Mouse (Mus musculus) layer of hippocampus, adult 11-12 months (tissue): Measurements from ENCODE around the gene Dock6.
"Not testable (repeated sequence)": the region's sequence is repeated elsewhere in the genome, so short reads cannot be mapped to it uniquely, and the experiment has no call there.

Source experiments
- DNase-seq: peaks from one replicate; pipeline ENCODE4 v3.0.0; 2022; ENCODE audit warnings: low spot score

Dock6 gene

GRCm38 (mm10) chr9:21808561-21808960 is 43.9 kb downstream of the Dock6 start:
- no peak for DNase-seq

- DNase-seq: no peak
Measured at GRCm38 (mm10) chr9:21806976-21807375, 45.5 kb downstream of the Dock6 start.

- no peak for DNase-seq
Measured at GRCm38 (mm10) chr9:21806363-21806762, 46.1 kb downstream of the Dock6 start.

GRCm38 (mm10) chr9:21803986-21804644 is 48.3 kb downstream of the Dock6 start:
- DNase-seq: peak; percentile 81

- DNase-seq: no peak
Measured at GRCm38 (mm10) chr9:21801591-21801990, 50.8 kb downstream of the Dock6 start.

GRCm38 (mm10) chr9:21801121-21801520 is 51.3 kb downstream of the Dock6 start:
- no peak for DNase-seq

- DNase-seq: no peak
Measured at GRCm38 (mm10) chr9:21799010-21799350, 53.5 kb downstream of the Dock6 start.

GRCm38 (mm10) chr9:21798345-21799009 is 54.0 kb downstream of the Dock6 start, which contains the start of gene Kank2:
Kank2 (minus strand) TSS chr9:21798744.
- DNase-seq: peak; percentile 70

GRCm38 (mm10) chr9:21797921-21798344 is 54.5 kb downstream of the Dock6 start:
- no peak for DNase-seq

- DNase-seq: no peak
Measured at GRCm38 (mm10) chr9:21796919-21797318, 55.5 kb downstream of the Dock6 start.

GRCm38 (mm10) chr9:21796259-21796658 is 56.2 kb downstream of the Dock6 start:
- DNase-seq: no peak

- no peak for DNase-seq
Measured at GRCm38 (mm10) chr9:21795579-21795978, 56.9 kb downstream of the Dock6 start.

GRCm38 (mm10) chr9:21794925-21795324 is 57.5 kb downstream of the Dock6 start:
- no peak for DNase-seq

GRCm38 (mm10) chr9:21794344-21794834 is 58.0 kb downstream of the Dock6 start:
- DNase-seq: no peak

- DNase-seq: not testable (repeated sequence)
Measured at GRCm38 (mm10) chr9:21793507-21793906, 58.9 kb downstream of the Dock6 start.

GRCm38 (mm10) chr9:21792644-21793043 is 59.8 kb downstream of the Dock6 start:
- peak; percentile 83 for DNase-seq

GRCm38 (mm10) chr9:21791861-21792260 is 60.6 kb downstream of the Dock6 start:
- DNase-seq: no peak

- DNase-seq: no peak
Measured at GRCm38 (mm10) chr9:21788234-21788633, 64.2 kb downstream of the Dock6 start.

GRCm38 (mm10) chr9:21787654-21788053 is 64.8 kb downstream of the Dock6 start:
- DNase-seq: no peak

GRCm38 (mm10) chr9:21786906-21787305 is 65.5 kb downstream of the Dock6 start:
- peak; percentile 56 for DNase-seq

- not testable (repeated sequence) for DNase-seq
Measured at GRCm38 (mm10) chr9:21786309-21786708, 66.1 kb downstream of the Dock6 start.

GRCm38 (mm10) chr9:21784517-21785307 is 67.7 kb downstream of the Dock6 start:
- no peak for DNase-seq
